Mouse (Mus musculus): ENCODE data around the gene Gm21976.

The Gm21976 gene

GRCm38 (mm10) chr13:98354871-98355558 is 75.3 kb downstream of the Gm21976 start:
- DNase-seq (ENCODE audit: low read depth): no peak

GRCm38 (mm10) chr13:98355559-98356111 is 75.9 kb downstream of the Gm21976 start:
- no peak for DNase-seq (ENCODE audit: low read depth)

GRCm38 (mm10) chr13:98356176-98356972 is 76.7 kb downstream of the Gm21976 start:
- no peak for DNase-seq (ENCODE audit: low read depth)
